Mouse (Mus musculus): ENCODE results near the gene Scgb2b17.
"Not testable (repeated sequence)": the region's sequence is repeated elsewhere in the genome, so short reads cannot be mapped to it uniquely, and the experiment has no call there.

DNA sequence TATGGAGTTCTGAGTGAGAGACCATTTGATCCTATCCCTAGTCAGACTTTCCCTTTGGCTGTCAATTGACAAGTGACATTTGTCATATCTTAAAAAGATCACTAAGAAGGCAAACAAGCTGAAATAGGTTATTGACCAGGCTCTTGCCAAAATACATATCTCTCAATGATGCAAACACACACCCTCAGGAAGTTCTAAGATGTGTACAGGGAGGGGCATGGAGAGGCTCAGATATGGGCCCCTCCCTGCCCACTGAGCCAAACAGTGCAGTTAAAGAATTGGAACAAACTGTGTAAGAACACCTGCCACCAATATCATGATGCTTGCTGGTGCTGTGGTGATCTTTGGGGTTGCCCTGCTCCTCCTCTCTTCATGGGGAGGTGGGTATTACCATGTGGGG lies 6.8 kb upstream of the Scgb2b17 start, which contains the start of gene Scgb1b17:
- not testable (repeated sequence) for TF ChIP-seq CTCF (conservative IDR thresholded peaks at IDR 0.05 in 1 of 2, IDR thresholded peaks at IDR 0.05 in 1 of 2; ENCODE audit: low read depth in 2 of 2, low read length in 2 of 2); RCOR1 (conservative IDR thresholded peaks at IDR 0.05; ENCODE audit: low read depth, low read length); ZKSCAN1 (IDR thresholded peaks at IDR 0.05; ENCODE audit: borderline replicate concordance, low read depth, low read length); USF1 (IDR thresholded peaks at IDR 0.05; ENCODE audit: low read depth, low read length); POLR2A (IDR thresholded peaks at IDR 0.05; ENCODE audit: low read depth, low read length); MAX (IDR thresholded peaks at IDR 0.05; ENCODE audit: low read length)

Measured in CH12.LX (cell line).